Mouse (Mus musculus) CH12.LX (cell line): ENCODE measurements around the gene Efcab2. TPM values are rescaled to one million over a fixed set of nuclear protein-coding genes. Genes with fewer than 3 reads are reported as not detected.

Experiments
- DNase-seq: peaks from one replicate; pipeline ENCODE4 v3.0.0-alpha.2; 2013; ENCODE audit errors: extremely low read depth
- H3K27ac ChIP-seq: 2 replicates; pipeline ENCODE4 v1.5.1; 2012; ENCODE audit warnings: low read depth, mild to moderate bottlenecking, control low read depth, moderate library complexity; ENCODE audit not compliant: insufficient read depth
- H3K27me3 ChIP-seq: replicated peaks from 2 replicates; pipeline ENCODE3; 2012; ENCODE audit warnings: inconsistent platforms
- H3K36me3 ChIP-seq, 2 experiments: replicated peaks in 1 of 2; 2 replicates each; pipeline versions ENCODE3 to v1.6.1; 2012; ENCODE audit warnings: inconsistent platforms in 1 of 2, low read length in 1 of 2, mild to moderate bottlenecking in 1 of 2, mixed read lengths in 1 of 2, moderate library complexity in 1 of 2; ENCODE audit not compliant: control insufficient read depth in 1 of 2, insufficient read depth in 1 of 2
- H3K4me1 ChIP-seq, 2 experiments: 2 replicates each; pipeline ENCODE4 v1.6.1; 2012; ENCODE audit warnings: inconsistent platforms in 1 of 2, moderate library complexity in 1 of 2; ENCODE audit not compliant: insufficient read depth in 2 of 2, control insufficient read depth in 1 of 2
- H3K4me2 ChIP-seq: 2 replicates; pipeline ENCODE4 v1.6.1; 2012; ENCODE audit warnings: low read depth, mild to moderate bottlenecking, control low read depth; ENCODE audit not compliant: poor library complexity, insufficient read depth, severe bottlenecking
- H3K4me3 ChIP-seq, 3 experiments: fragments of 150-350 bp in 1 of 3; sonication (generic) in 1 of 3; replicated peaks in 1 of 3; 2 replicates each; pipeline versions ENCODE3 to v1.5.1; 2011 to 2012; ENCODE audit warnings: low read depth in 2 of 3, low read length in 2 of 3, mild to moderate bottlenecking in 2 of 3, moderate library complexity in 2 of 3, control low read depth in 1 of 3, improper control_type of control experiment in 1 of 3, inconsistent platforms in 1 of 3, mixed read lengths in 1 of 3; ENCODE audit not compliant: poor library complexity in 1 of 3
- H3K79me2 ChIP-seq: replicated peaks from 2 replicates; pipeline ENCODE4 v1.6.1; 2012; ENCODE audit warnings: mild to moderate bottlenecking, moderate library complexity; ENCODE audit not compliant: control insufficient read depth, poor library complexity, insufficient read depth, severe bottlenecking; ENCODE audit errors: extremely low read depth
- H3K9ac ChIP-seq: 2 replicates; pipeline ENCODE4 v1.6.1; 2012; ENCODE audit warnings: low read depth, mild to moderate bottlenecking, control low read depth, moderate library complexity; ENCODE audit not compliant: insufficient read depth
- H3K9me3 ChIP-seq: replicated peaks from 2 replicates; pipeline ENCODE3; 2012; ENCODE audit warnings: low read length, inconsistent platforms, mixed read lengths
- CTCF ChIP-seq, 2 experiments: IDR thresholded peaks in 1 of 2; conservative IDR thresholded peaks in 1 of 2; 2 replicates each; pipeline ENCODE4 v1.5.1; 2011 to 2012; ENCODE audit warnings: low read depth in 2 of 2, low read length in 2 of 2, improper control_type of control experiment in 1 of 2, inconsistent platforms in 1 of 2, mild to moderate bottlenecking in 1 of 2, moderate library complexity in 1 of 2
- E2F4 ChIP-seq: IDR thresholded peaks from 2 replicates; pipeline ENCODE4 v1.6.1; 2011; ENCODE audit warnings: low read depth, low read length, improper control_type of control experiment; ENCODE audit not compliant: insufficient replicate concordance
- ETS1 ChIP-seq: conservative IDR thresholded peaks from 2 replicates; pipeline ENCODE4 v1.6.1; 2012; ENCODE audit warnings: low read depth, mild to moderate bottlenecking, inconsistent platforms, low read length, improper control_type of control experiment, moderate library complexity
- HCFC1 ChIP-seq: IDR thresholded peaks from 2 replicates; pipeline ENCODE4 v1.6.1; 2012; ENCODE audit warnings: low read depth, mild to moderate bottlenecking, inconsistent platforms, low read length, improper control_type of control experiment
- IRF4 ChIP-seq: IDR thresholded peaks from 2 replicates; pipeline ENCODE4 v1.6.1; 2014; ENCODE audit warnings: low read depth, mild to moderate bottlenecking, inconsistent platforms, low read length, improper control_type of control experiment
- KAT2A ChIP-seq: IDR thresholded peaks from 2 replicates; pipeline ENCODE4 v1.6.1; 2012; ENCODE audit warnings: low read length, improper control_type of control experiment, inconsistent platforms; ENCODE audit not compliant: insufficient replicate concordance
- MEF2A ChIP-seq: IDR thresholded peaks from 2 replicates; pipeline ENCODE4 v1.6.1; 2014; ENCODE audit warnings: low read depth, mild to moderate bottlenecking, inconsistent platforms, low read length, improper control_type of control experiment, borderline replicate concordance
- MYC ChIP-seq: IDR thresholded peaks from 2 replicates; pipeline ENCODE4 v1.6.1; 2011; ENCODE audit warnings: low read depth, mild to moderate bottlenecking, improper control_type of control experiment, low read length
- NRF1 ChIP-seq: IDR thresholded peaks from 2 replicates; pipeline ENCODE4 v1.6.1; 2014; ENCODE audit warnings: low read depth, mild to moderate bottlenecking, inconsistent platforms, low read length, improper control_type of control experiment, moderate library complexity
- PAX5 ChIP-seq: IDR thresholded peaks from 2 replicates; pipeline ENCODE4 v1.6.1; 2012; ENCODE audit warnings: low read length, inconsistent platforms, mixed read lengths
- POLR2A ChIP-seq: IDR thresholded peaks from 2 replicates; pipeline ENCODE4 v1.6.1; 2011; ENCODE audit warnings: low read depth, mild to moderate bottlenecking, improper control_type of control experiment, low read length
- POLR2AphosphoS2 ChIP-seq: IDR thresholded peaks from 2 replicates; pipeline ENCODE4 v1.6.1; 2011; ENCODE audit warnings: low read depth, low read length, improper control_type of control experiment
- RAD21 ChIP-seq: IDR thresholded peaks from 2 replicates; pipeline ENCODE4 v1.6.1; 2011; ENCODE audit warnings: low read depth, mild to moderate bottlenecking, low read length, improper control_type of control experiment, moderate library complexity
- SIN3A ChIP-seq: IDR thresholded peaks from 2 replicates; pipeline ENCODE4 v1.6.1; 2012; ENCODE audit warnings: low read length, improper control_type of control experiment, inconsistent platforms
- SMC3 ChIP-seq: IDR thresholded peaks from 2 replicates; pipeline ENCODE4 v1.6.1; 2011; ENCODE audit warnings: low read depth, low read length, improper control_type of control experiment
- TBP ChIP-seq: conservative IDR thresholded peaks from 2 replicates; pipeline ENCODE4 v1.6.1; 2011; ENCODE audit warnings: low read depth, low read length, improper control_type of control experiment
- ZMIZ1 ChIP-seq: IDR thresholded peaks from 2 replicates; pipeline ENCODE4 v1.6.1; 2012; ENCODE audit warnings: low read depth, mild to moderate bottlenecking, inconsistent platforms, low read length, improper control_type of control experiment
- dilution Hi-C: fragments of 300-500 bp; cut with MboI; formaldehyde crosslinking; loops from 2 replicates; pipeline ENCODE4 v1.14.3; 2020; ENCODE audit warnings: low sequenced_read_pairs; ENCODE audit not compliant: extremely low pct_unique_long_range_greater_than_20kb, extremely low pct_ligation_motif_present
- in situ Hi-C: fragments of 300-500 bp; cut with MboI; formaldehyde crosslinking; loops from 3 replicates; pipeline ENCODE4 v1.14.3; 2019; ENCODE audit warnings: low sequenced_read_pairs, low pct_ligation_motif_present, low pct_unique_long_range_greater_than_20kb, mixed read lengths
- polyA plus RNA-seq: library from polyadenylated mRNA; unstranded; fragments of >175 nt; gene quantifications from 2 replicates; pipeline ENCODE4 v1.2.1, GENCODE M21; 2012; ENCODE audit warnings: low read depth; ENCODE audit not compliant: insufficient read length
- total RNA-seq, 2 experiments: library from RNA; depleted of rRNA; stranded (reverse); fragments of 300-350 nt in 1 of 2; fragments of >200 nt in 1 of 2; gene quantifications; 2 replicates each; pipeline ENCODE4 v1.2.3; 2012 to 2014

Efcab2 gene
- total and polyA plus RNA-seq, 3 experiments, result 1.2 to 3.2 (median 1.8) TPM

- Histone ChIP-seq H3K9me3 (no peaks in the 10 kb centered on the region), H3K4me1 (no peaks in the 10 kb centered on the region; a peak in 1 of 4 replicates), H3K79me2 (no peaks in the 10 kb centered on the region), H3K4me2 (no peak overlapping the region), H3K27ac (no peak overlapping the region), H3K36me3 (no peaks in the 10 kb centered on the region), H3K4me3 (no peak overlapping the region), H3K9ac (no peak overlapping the region), H3K27me3 (no peaks in the 10 kb centered on the region)
- TF ChIP-seq ETS1, result no peak
- no peak for TF ChIP-seq IRF4
- TF ChIP-seq KAT2A, result no peak
- no peak for TF ChIP-seq MEF2A
- no peak for TF ChIP-seq MYC
- no peak for TF ChIP-seq E2F4
- TF ChIP-seq POLR2A, result no peak
- no peak for TF ChIP-seq SIN3A
- TF ChIP-seq NRF1, result no peak
- no peak for TF ChIP-seq POLR2AphosphoS2
- no peak for TF ChIP-seq PAX5
- no peak for TF ChIP-seq HCFC1
- no peak for TF ChIP-seq ZMIZ1
- dilution Hi-C loops, result no loop called here
- in situ Hi-C loops, result no loop called here
- DNase-seq, result no peak
Measured at GRCm38 (mm10) chr1:178496186-178496585, 90.3 kb downstream of the Efcab2 start.

GRCm38 (mm10) chr1:178496841-178497240 is 91.0 kb downstream of the Efcab2 start:
- Histone ChIP-seq H3K4me3 (no peak overlapping the region), H3K27ac (no peak overlapping the region), H3K9me3 (no peaks in the 10 kb centered on the region), H3K79me2 (no peaks in the 10 kb centered on the region), H3K27me3 (no peaks in the 10 kb centered on the region), H3K36me3 (no peaks in the 10 kb centered on the region), H3K4me2 (no peak overlapping the region), H3K4me1 (no peaks in the 10 kb centered on the region), H3K9ac (no peak overlapping the region)
- dilution Hi-C loops (no loop called here), in situ Hi-C loops (no loop called here)
- no peak for TF ChIP-seq POLR2AphosphoS2
- TF ChIP-seq SMC3, result peak; percentile 62
- TF ChIP-seq RAD21, result peak; percentile 27
- TF ChIP-seq TBP, result no peak
- peak; percentile 69 to 72; a peak in 3 of 4 replicates for TF ChIP-seq CTCF (conservative IDR thresholded peaks at IDR 0.05 in 1 of 2, IDR thresholded peaks at IDR 0.05 in 1 of 2; ENCODE audit: low read depth in 2 of 2, low read length in 2 of 2)
- DNase-seq, result peak; percentile 51
